Mouse (Mus musculus) embryonic fibroblast, embryonic 13.5 days (primary cell): Measurements from ENCODE around the gene Opa3.

Experiments used
- CTCF ChIP-seq: IDR thresholded peaks from 2 replicates; pipeline ENCODE4 v1.5.1; 2011; ENCODE audit warnings: mild to moderate bottlenecking, control low read depth, low read length, moderate library complexity, borderline replicate concordance; ENCODE audit not compliant: insufficient read depth
- POLR2A ChIP-seq: IDR thresholded peaks from 2 replicates; pipeline ENCODE4 v1.6.1; 2011; ENCODE audit warnings: low read depth, mild to moderate bottlenecking, control low read depth, low read length, moderate library complexity

- no peak for TF ChIP-seq CTCF
- TF ChIP-seq POLR2A = no peak
These were observed 74.8 kb downstream of the Opa3 start for GRCm38 (mm10) chr7:19303046-19303305.
